Mouse (Mus musculus) Patski (cell line): ENCODE data around the gene Cd24a. TPM values are rescaled to one million over a fixed set of nuclear protein-coding genes. Genes with fewer than 3 reads are reported as not detected.

ENCODE experiments used
- ATAC-seq: fragments of 100-300 bp; one replicate; pipeline ENCODE4 v1.8.0; 2021
- CTCF ChIA-PET: fragments of 350-600 bp; sonication (Branson Sonifier 250); formaldehyde crosslinking; loops from one replicate; lab custom pipeline; 2022; ENCODE audit warnings: inconsistent platforms; lab: Charles Lee
- POLR2A ChIA-PET: fragments of 350-600 bp; sonication (Branson Sonifier 250); formaldehyde crosslinking; loops from one replicate; lab custom pipeline; 2022; ENCODE audit warnings: antibody characterized with exemption, inconsistent platforms; lab: Charles Lee
- DNase-seq: peaks from one replicate; pipeline ENCODE4 v3.0.0-alpha.2; 2011; ENCODE audit warnings: low read depth, low spot score
- H3K27me3 ChIP-seq: fragments of 371-371 bp; one replicate; pipeline ENCODE4 v1.5.1; 2021
- CTCF ChIP-seq: fragments of 100-300 bp; IDR thresholded peaks from one replicate; pipeline ENCODE4 v1.5.1; 2021
- in situ Hi-C: fragments of 300-500 bp; cut with MboI; formaldehyde crosslinking; loops from 3 replicates; pipeline ENCODE4 v1.11.1; 2018; ENCODE audit warnings: low pct_unique_long_range_greater_than_20kb, mixed read lengths
- polyA plus RNA-seq: library from polyadenylated mRNA; unstranded; gene quantifications from one replicate; pipeline ENCODE4 v1.2.3, GENCODE M21; 2021

The Cd24a gene
- polyA plus RNA-seq, 1 experiment from 2014 or later = 722 TPM

- ChIA-PET POLR2A (interaction anchor here (0.5 kb wide), 1 partner anchor 607 kb away, joined by 3 read pairs; no protein-coding TSS in a partner anchor), CTCF (interaction anchor here (1.3 kb wide), 1 partner anchor 19 kb away, joined by 4 read pairs; no protein-coding TSS in a partner anchor)
- H3K27me3 ChIP-seq = no peaks in the 10 kb centered on the region
- ATAC-seq (no peak), DNase-seq (no peak)
- no peak for TF ChIP-seq CTCF
- in situ Hi-C loops = no loop called here
These were observed 18.8 kb upstream of the Cd24a start for GRCm38 (mm10) chr10:43559313-43559712.

- ChIA-PET CTCF (no interaction called here), POLR2A (no interaction called here)
- peak; percentile 38 for TF ChIP-seq CTCF
- no peaks in the 10 kb centered on the region for H3K27me3 ChIP-seq
- no peak for ATAC-seq
- in situ Hi-C loops = no loop called here
- DNase-seq = no peak
These were observed 17.3 kb upstream of the Cd24a start for GRCm38 (mm10) chr10:43560765-43561164.

- no peak for TF ChIP-seq CTCF
- in situ Hi-C loops = no loop called here
- no peak for ATAC-seq
- ChIA-PET POLR2A (interaction anchor here (0.6 kb wide), 1 partner anchor 609 kb away, joined by 3 read pairs; no protein-coding TSS in a partner anchor), CTCF (no interaction called here)
- no peaks in the 10 kb centered on the region for H3K27me3 ChIP-seq
- DNase-seq = no peak
These were observed 16.8 kb upstream of the Cd24a start for GRCm38 (mm10) chr10:43561311-43561710.

- no peak for DNase-seq
- in situ Hi-C loops = loop anchor here (5.0 to 10.0 kb wide), 3 partner anchors 348 to 590 kb away; no protein-coding TSS in a partner anchor
- H3K27me3 ChIP-seq = no peaks in the 10 kb centered on the region
- TF ChIP-seq CTCF = no peak
- CTCF ChIA-PET = interaction anchor here (0.9 to 2.4 kb wide), 22 partner anchors 9 to 497 kb away, joined by 3 to 16 read pairs (median 4); no protein-coding TSS in a partner anchor
- no peak for ATAC-seq
- POLR2A ChIA-PET = interaction anchor here (1.0 kb wide), 1 partner anchor 368 kb away, joined by 3 read pairs; no protein-coding TSS in a partner anchor
These were observed 3.7 kb upstream of the Cd24a start for GRCm38 (mm10) chr10:43574352-43574751.

- H3K27me3 ChIP-seq = no peaks in the 10 kb centered on the region
- in situ Hi-C loops = loop anchor here (5.0 to 10.0 kb wide), 3 partner anchors 347 to 590 kb away; no protein-coding TSS in a partner anchor
- ChIA-PET CTCF (interaction anchor here (0.7 to 2.4 kb wide), 31 partner anchors 9 to 496 kb away, joined by 3 to 16 read pairs (median 4); no protein-coding TSS in a partner anchor), POLR2A (interaction anchor here (0.7 to 1.0 kb wide), 2 partner anchors 156 to 367 kb away, joined by 3 read pairs; no protein-coding TSS in a partner anchor)
- peak; percentile 28 for DNase-seq
- no peak for TF ChIP-seq CTCF
- no peak for ATAC-seq
These were observed 3.1 kb upstream of the Cd24a start for GRCm38 (mm10) chr10:43574956-43575355.

- no peak for TF ChIP-seq CTCF
- ATAC-seq (no peak), DNase-seq (no peak)
- ChIA-PET POLR2A (interaction anchor here (0.6 to 1.7 kb wide), 4 partner anchors 54 to 397 kb away, joined by 3 to 7 read pairs (median 3); no protein-coding TSS in a partner anchor), CTCF (interaction anchor here (0.8 to 1.2 kb wide), 2 partner anchors 49 to 59 kb away, joined by 3 read pairs; no protein-coding TSS in a partner anchor)
- no peaks in the 10 kb centered on the region for H3K27me3 ChIP-seq
- in situ Hi-C loops = loop anchor here (10.0 kb wide), 1 partner anchor 587 kb away; no protein-coding TSS in a partner anchor
These were observed 636 bp upstream of the Cd24a start for GRCm38 (mm10) chr10:43577299-43577996.

- DNase-seq = peak; percentile 27
- TF ChIP-seq CTCF = no peak
- H3K27me3 ChIP-seq = no peaks in the 10 kb centered on the region
- peak; percentile 30 for ATAC-seq
- CTCF ChIA-PET = no interaction called here
- POLR2A ChIA-PET = interaction anchor here (0.6 to 3.0 kb wide), 6 partner anchors 27 to 321 kb away, joined by 3 to 12 read pairs (median 4); no protein-coding TSS in a partner anchor
- in situ Hi-C loops = loop anchor here (10.0 kb wide), 1 partner anchor 586 kb away; no protein-coding TSS in a partner anchor
These were observed 276 bp downstream of the Cd24a start for GRCm38 (mm10) chr10:43578366-43578753.

- no peaks in the 10 kb centered on the region for H3K27me3 ChIP-seq
- CTCF ChIA-PET = interaction anchor here (1.1 kb wide), 1 partner anchor 46 kb away, joined by 4 read pairs; no protein-coding TSS in a partner anchor
- POLR2A ChIA-PET = interaction anchor here (0.6 to 3.0 kb wide), 7 partner anchors 27 to 321 kb away, joined by 3 to 12 read pairs (median 4); no protein-coding TSS in a partner anchor
- ATAC-seq (peak; percentile 66), DNase-seq (no peak)
- no peak for TF ChIP-seq CTCF
- in situ Hi-C loops = loop anchor here (10.0 kb wide), 1 partner anchor 586 kb away; no protein-coding TSS in a partner anchor
These were observed 783 bp downstream of the Cd24a start for GRCm38 (mm10) chr10:43578754-43579380.

- in situ Hi-C loops = loop anchor here (5.0 to 10.0 kb wide), 4 partner anchors 53 to 585 kb away; no protein-coding TSS in a partner anchor
- ChIA-PET POLR2A (interaction anchor here (0.6 to 3.0 kb wide), 12 partner anchors 9 to 380 kb away, joined by 3 to 12 read pairs (median 4); no protein-coding TSS in a partner anchor), CTCF (interaction anchor here (1.0 to 1.4 kb wide), 4 partner anchors 34 to 331 kb away, joined by 3 to 4 read pairs (median 4); no protein-coding TSS in a partner anchor)
- no peak for TF ChIP-seq CTCF
- DNase-seq (no peak), ATAC-seq (peak; percentile 34)
- H3K27me3 ChIP-seq = no peaks in the 10 kb centered on the region
These were observed 1.5 kb downstream of the Cd24a start for GRCm38 (mm10) chr10:43579381-43580261.
